Mouse (Mus musculus): Measurements from ENCODE around the gene Emp2. TPM values are rescaled to one million over a fixed set of nuclear protein-coding genes. Genes with fewer than 3 reads are reported as not detected.

Emp2 gene
- total RNA-seq, 2 experiments from 2014 or later: 4.0 to 5.6 TPM

DNA sequence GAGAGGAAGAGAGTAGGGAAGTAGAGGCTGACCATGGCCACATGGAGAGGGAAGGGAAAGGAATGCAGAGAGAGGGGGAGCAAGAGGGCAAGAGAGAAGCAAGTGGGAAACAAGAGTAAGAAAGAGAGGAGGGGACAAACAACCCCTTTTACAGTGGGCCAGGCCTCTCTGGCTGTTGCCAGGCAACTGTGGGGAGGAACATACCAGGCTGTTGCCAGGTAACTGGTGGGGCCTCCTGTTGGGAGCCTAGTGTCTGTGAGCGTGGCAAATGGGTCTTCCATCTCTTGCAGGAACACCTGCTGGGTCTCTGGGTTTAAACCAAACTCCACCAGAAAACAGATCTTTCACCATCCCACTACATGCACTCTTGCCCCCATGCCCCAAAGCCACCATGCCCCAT, 59.8 kb downstream of the Emp2 start:
- DNase-seq (ENCODE audit: low spot score): no peak

DNA sequence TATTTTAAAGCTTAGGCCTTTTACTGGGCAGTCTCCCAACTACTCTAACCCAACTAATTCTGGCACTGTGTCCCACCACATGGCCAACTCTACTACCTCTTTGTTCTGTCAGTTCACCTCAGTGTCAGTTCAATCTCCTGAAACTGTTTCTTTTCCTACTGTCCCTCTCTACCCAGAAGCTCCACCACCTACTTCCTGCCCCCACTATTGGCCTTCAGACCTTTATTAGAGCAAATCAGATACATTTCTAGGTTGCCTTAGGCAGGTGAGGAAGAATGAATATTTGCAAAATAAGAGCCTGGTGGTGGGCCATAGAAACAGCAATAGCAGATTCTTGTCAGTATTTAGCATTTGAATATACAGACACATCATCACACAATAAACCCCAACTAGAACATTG, 77.2 kb downstream of the Emp2 start:
- DNase-seq (ENCODE audit: low spot score): no peak

Small RNA genes lying within 50 kb of the gene (microRNA-seq; reads per million reads assigned to microRNA genes)
- gene Gm22932: not detected

Other genes with a start within 250 kb of the Emp2 start
- not detected for gene Rpl39l, start 143.7 kb downstream of the Emp2 start, total RNA-seq (2021)
- gene Atf7ip2, start 121.3 kb downstream of the Emp2 start, total RNA-seq (2021): not detected
- gene Tekt5, start 81.5 kb upstream of the Emp2 start, total RNA-seq (2021): not detected
- 1 to 10 TPM; 5.6 to 5.7 TPM for gene Nubp1, start 98.0 kb upstream of the Emp2 start, total RNA-seq (2021)
- gene Tvp23a, start 133.4 kb upstream of the Emp2 start, total RNA-seq (2021): under 1 TPM; 0.16 to 0.21 TPM
- gene Ciita, start 166.1 kb upstream of the Emp2 start, total RNA-seq (2021): under 1 TPM; 0.18 to 0.21 TPM
- 10 to 100 TPM; 48.8 to 50.3 TPM for gene Dexi, start 229.1 kb upstream of the Emp2 start, total RNA-seq (2021)
- gene Clec16a, start 231.4 kb upstream of the Emp2 start, total RNA-seq (2021): 10 to 100 TPM; 64.0 to 67.3 TPM

All from gastrocnemius, adult 18-20 months (tissue).